Mouse (Mus musculus) hindbrain, embryonic 13.5 days (tissue): ENCODE measurements around the gene Ptprs. TPM values are rescaled to one million over a fixed set of nuclear protein-coding genes. Genes with fewer than 3 reads are reported as not detected.

Experiments used
- ATAC-seq: fragments of 200-750 bp; cut with Nextera tagmentation; 2 replicates; pipeline ENCODE4 v1.8.0; 2017; ENCODE audit warnings: moderate TSS enrichment; ENCODE audit not compliant: low FRiP score
- H3K27ac ChIP-seq: fragments of 300-500 bp; sonication (generic); 2 replicates; pipeline ENCODE4 v1.5.1; 2015; ENCODE audit warnings: inconsistent platforms, mild to moderate bottlenecking, moderate library complexity
- H3K27me3 ChIP-seq: fragments of 300-500 bp; sonication (generic); 2 replicates; pipeline ENCODE4 v1.6.1; 2015; ENCODE audit warnings: mild to moderate bottlenecking, inconsistent platforms
- H3K36me3 ChIP-seq: fragments of 300-500 bp; sonication (generic); 2 replicates; pipeline ENCODE4 v1.6.1; 2015; ENCODE audit warnings: mild to moderate bottlenecking, inconsistent platforms
- H3K4me1 ChIP-seq: fragments of 300-500 bp; sonication (generic); replicated peaks from 2 replicates; pipeline ENCODE4 v1.6.1; 2015; ENCODE audit warnings: inconsistent platforms
- H3K4me2 ChIP-seq: fragments of 300-500 bp; sonication (generic); 2 replicates; pipeline ENCODE4 v1.6.1; 2015; ENCODE audit warnings: inconsistent platforms, mild to moderate bottlenecking, moderate library complexity
- H3K4me3 ChIP-seq: fragments of 300-500 bp; sonication (generic); 2 replicates; pipeline ENCODE4 v1.5.1; 2015; ENCODE audit warnings: mild to moderate bottlenecking, inconsistent platforms
- H3K9ac ChIP-seq: fragments of 300-500 bp; sonication (generic); 2 replicates; pipeline ENCODE4 v1.6.1; 2015; ENCODE audit warnings: mild to moderate bottlenecking, inconsistent platforms
- H3K9me3 ChIP-seq: fragments of 300-500 bp; sonication (generic); 2 replicates; pipeline ENCODE4 v1.6.1; 2016; ENCODE audit warnings: inconsistent platforms
- WGBS: fragments of 180-500 bp; shearing (Covaris S2); methylation state at CpG from one replicate; pipeline ENCODE4 v1.1.7; 2015; 5-methylcytosine and 5-hydroxymethylcytosine counted together
- polyA plus RNA-seq: library from polyadenylated mRNA; unstranded; fragments of >200 nt; fragmentation: Nextera tagmentation; extraction: Ambion mirVana; gene quantifications from 2 replicates; pipeline ENCODE4 v1.2.1, GENCODE M21; 2015

Gene Ptprs
- polyA plus RNA-seq, 1 experiment from 2014 or later, result 273 TPM

DNA sequence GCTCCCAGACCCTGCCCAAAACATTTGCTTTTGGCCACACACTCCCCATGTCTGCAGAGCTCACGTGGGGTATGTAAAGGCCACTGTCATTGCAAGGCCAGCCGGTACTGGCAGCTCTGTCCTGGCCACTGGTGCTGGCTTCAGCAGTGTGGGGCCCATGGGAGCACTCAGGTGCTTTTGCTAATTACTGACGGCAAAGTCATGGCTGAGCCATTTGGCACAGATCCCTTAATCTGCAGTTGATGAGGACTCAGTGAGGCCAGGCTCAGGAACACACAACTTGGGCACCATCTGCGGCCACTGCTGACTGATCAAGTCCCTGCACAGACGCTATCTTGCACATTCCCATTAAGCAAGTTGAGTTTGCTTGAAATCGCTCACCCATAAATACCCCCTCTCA is 91.4 kb downstream of the Ptprs start:
- WGBS, result 54% methylated on average over 6 of the region's 6 CpGs
- Histone ChIP-seq H3K36me3 (peaks cover 94% of the 10 kb centered on the region), H3K4me2 (no peak overlapping the region), H3K9me3 (no peaks in the 10 kb centered on the region), H3K9ac (no peak overlapping the region), H3K27ac (peak overlapping the region; percentile 72), H3K4me3 (no peak overlapping the region), H3K4me1 (peaks cover 43% of the 10 kb centered on the region), H3K27me3 (no peaks in the 10 kb centered on the region)
- 0 out of 2 replicates have a peak, but pooled peaks have one; percentile 12 for ATAC-seq

- Histone ChIP-seq H3K9me3 (no peaks in the 10 kb centered on the region), H3K4me3 (no peak overlapping the region), H3K27ac (no peak overlapping the region), H3K36me3 (peaks cover 94% of the 10 kb centered on the region), H3K4me2 (no peak overlapping the region), H3K9ac (no peak overlapping the region), H3K27me3 (no peaks in the 10 kb centered on the region), H3K4me1 (peaks cover 55% of the 10 kb centered on the region)
- WGBS, result 61% methylated on average over 8 of the region's 8 CpGs
- ATAC-seq, result no peak
Observed at GRCm38 (mm10) chr17:56382997-56383396, 93.3 kb downstream of the Ptprs start.

- H3K4me1 ChIP-seq, result peaks cover 55% of the 10 kb centered on the region
- H3K4me3 ChIP-seq, result no peak overlapping the region
- no peak overlapping the region for H3K4me2 ChIP-seq
- ATAC-seq, result no peak
- no peaks in the 10 kb centered on the region for H3K9me3 ChIP-seq
- H3K9ac ChIP-seq, result no peak overlapping the region
- H3K27me3 ChIP-seq, result no peaks in the 10 kb centered on the region
- peaks cover 94% of the 10 kb centered on the region for H3K36me3 ChIP-seq
- peak overlapping the region; percentile 68; the same call in 1 of the 2 replicates for H3K27ac ChIP-seq
- 75% methylated on average over 5 of the region's 5 CpGs for WGBS
Observed at GRCm38 (mm10) chr17:56381183-56381582, 95.1 kb downstream of the Ptprs start.

GRCm38 (mm10) chr17:56380286-56380685 is 96.0 kb downstream of the Ptprs start:
- 46% methylated on average over 6 of the region's 6 CpGs for WGBS
- Histone ChIP-seq H3K9ac (peak overlapping the region; percentile 29; the same call in 1 of the 2 replicates), H3K4me1 (peaks cover 51% of the 10 kb centered on the region), H3K27ac (peak overlapping the region; percentile 72), H3K4me3 (no peak overlapping the region), H3K9me3 (no peaks in the 10 kb centered on the region), H3K4me2 (no peak overlapping the region), H3K36me3 (peaks cover 94% of the 10 kb centered on the region), H3K27me3 (no peaks in the 10 kb centered on the region)
- ATAC-seq, result peak; percentile 68

GRCm38 (mm10) chr17:56379281-56379834 is 96.9 kb downstream of the Ptprs start:
- Histone ChIP-seq H3K27ac (peak overlapping the region; percentile 72; the same call in 1 of the 2 replicates), H3K36me3 (peaks cover 91% of the 10 kb centered on the region), H3K9me3 (no peaks in the 10 kb centered on the region), H3K9ac (peak overlapping the region; percentile 43), H3K4me1 (peaks cover 50% of the 10 kb centered on the region), H3K27me3 (no peaks in the 10 kb centered on the region), H3K4me3 (no peak overlapping the region), H3K4me2 (no peak overlapping the region)
- 74% methylated on average over 6 of the region's 6 CpGs for WGBS
- ATAC-seq, result no peak

DNA sequence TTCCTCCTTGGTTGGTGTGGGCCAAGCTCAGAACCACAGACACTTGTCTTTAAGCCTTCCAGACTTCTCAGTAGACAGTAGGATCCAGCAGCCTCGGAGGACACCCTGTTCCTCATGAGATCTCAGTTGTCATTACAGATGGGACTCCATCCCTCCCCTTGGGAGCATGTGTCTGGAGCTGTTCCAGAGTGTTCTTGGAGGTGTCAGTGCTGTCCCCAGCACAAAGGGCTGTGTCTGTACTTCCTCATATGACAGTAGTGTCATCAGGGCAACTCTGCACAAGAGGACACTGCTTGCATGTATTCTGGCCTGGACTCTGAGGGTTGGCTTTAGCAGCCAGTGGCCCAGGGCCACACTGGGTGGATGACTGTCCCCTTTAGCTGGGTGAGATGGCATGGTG is 101.4 kb downstream of the Ptprs start:
- peak overlapping the region; percentile 87; the same call in 1 of the 2 replicates for H3K27ac ChIP-seq
- no peaks in the 10 kb centered on the region for H3K9me3 ChIP-seq
- H3K4me2 ChIP-seq, result no peak overlapping the region
- ATAC-seq, result no peak
- peaks cover 63% of the 10 kb centered on the region for H3K4me1 ChIP-seq
- H3K9ac ChIP-seq, result peak overlapping the region; percentile 14; the same call in 1 of the 2 replicates
- no peak overlapping the region for H3K4me3 ChIP-seq
- WGBS, result 95% methylated on average over 1 of the region's 1 CpGs
- peaks cover 94% of the 10 kb centered on the region for H3K36me3 ChIP-seq
- no peaks in the 10 kb centered on the region for H3K27me3 ChIP-seq

DNA sequence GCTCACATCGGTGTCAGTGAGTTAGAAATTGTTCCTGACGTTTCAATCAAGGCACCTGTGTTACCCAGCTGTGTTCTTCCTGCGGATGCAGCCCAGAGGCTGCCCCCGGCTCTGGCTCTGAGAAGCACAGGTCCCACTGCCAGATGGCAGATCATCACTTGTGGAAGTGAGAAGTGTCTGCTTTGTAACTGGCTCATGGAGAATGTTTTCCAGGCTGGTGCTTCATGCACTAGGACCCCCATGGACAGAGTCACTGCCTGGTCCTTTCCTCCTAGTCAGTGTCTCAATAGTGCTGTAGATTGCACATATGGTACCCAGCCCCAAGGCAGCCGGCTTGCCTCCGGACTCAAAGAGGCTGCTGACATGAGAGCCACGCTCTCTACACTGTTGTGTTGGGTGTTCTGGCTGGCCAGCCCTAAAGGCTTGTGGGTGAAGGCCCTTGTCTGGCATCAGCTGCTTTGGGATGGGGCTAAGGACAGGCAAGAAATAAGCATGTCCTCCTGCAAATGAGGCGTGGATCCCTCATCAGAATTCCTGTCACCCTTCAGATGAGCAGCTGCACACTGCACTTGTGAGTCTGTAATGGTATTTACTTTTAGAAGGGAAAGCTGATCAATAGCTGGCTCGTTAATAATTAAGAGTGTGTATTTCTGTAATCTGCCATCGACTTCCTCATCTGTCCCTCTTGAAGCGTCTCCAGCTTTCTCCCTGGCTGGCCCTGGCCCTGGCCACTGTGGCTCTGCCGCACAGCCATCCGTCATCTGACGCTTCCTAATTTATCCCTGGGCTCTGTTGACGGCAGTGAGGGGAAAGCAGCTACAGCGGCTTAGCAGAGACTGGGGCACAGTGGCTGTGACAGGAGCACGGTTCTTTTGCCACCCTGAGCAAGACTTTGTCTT is 102.9 kb downstream of the Ptprs start:
- peaks cover 93% of the 10 kb centered on the region for H3K36me3 ChIP-seq
- ATAC-seq, result peak; percentile 25
- 0 out of 2 replicates have a peak overlapping the region, but pooled peaks have one; percentile 6 for H3K9ac ChIP-seq
- WGBS, result 49% methylated on average over 17 of the region's 17 CpGs
- peaks cover 58% of the 10 kb centered on the region for H3K4me1 ChIP-seq
- peak overlapping the region; percentile 87 for H3K27ac ChIP-seq
- no peak overlapping the region for H3K4me3 ChIP-seq
- H3K27me3 ChIP-seq, result no peaks in the 10 kb centered on the region
- no peak overlapping the region for H3K4me2 ChIP-seq
- H3K9me3 ChIP-seq, result no peaks in the 10 kb centered on the region

DNA sequence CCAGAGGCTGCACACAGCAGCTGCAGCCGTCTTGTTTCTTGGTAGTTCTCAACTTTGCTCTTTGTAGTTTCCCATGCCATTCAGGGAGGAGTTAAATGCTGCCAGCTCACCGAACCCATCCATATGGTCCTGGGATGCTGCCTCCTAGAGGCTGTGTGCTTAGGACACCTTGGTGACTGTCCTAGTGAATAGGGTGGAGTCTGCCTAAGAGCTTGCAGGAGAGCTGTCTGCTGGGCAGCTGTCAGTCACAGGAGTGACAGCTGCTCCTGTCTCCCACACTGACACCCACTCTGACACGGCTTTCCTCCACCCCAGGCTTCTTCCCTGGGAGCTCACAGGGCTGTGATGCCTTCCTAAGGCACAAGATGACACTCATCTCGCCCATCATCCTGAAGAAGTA is 104.2 kb downstream of the Ptprs start:
- Histone ChIP-seq H3K36me3 (peaks cover 93% of the 10 kb centered on the region), H3K9ac (no peak overlapping the region), H3K4me2 (no peak overlapping the region), H3K4me1 (peaks cover 71% of the 10 kb centered on the region), H3K27ac (peak overlapping the region; percentile 87; the same call in 1 of the 2 replicates), H3K27me3 (no peaks in the 10 kb centered on the region), H3K4me3 (no peak overlapping the region), H3K9me3 (no peaks in the 10 kb centered on the region)
- no peak for ATAC-seq
- 74% methylated on average over 4 of the region's 4 CpGs for WGBS

- Histone ChIP-seq H3K4me3 (no peak overlapping the region), H3K27me3 (no peaks in the 10 kb centered on the region), H3K36me3 (peaks cover 86% of the 10 kb centered on the region), H3K9me3 (no peaks in the 10 kb centered on the region), H3K9ac (0 out of 2 replicates have a peak overlapping the region, but pooled peaks have one; percentile 43), H3K4me2 (no peak overlapping the region), H3K27ac (peak overlapping the region; percentile 55), H3K4me1 (peaks cover 81% of the 10 kb centered on the region)
- no peak for ATAC-seq
- WGBS, result 80% methylated on average over 15 of the region's 15 CpGs
Observed at GRCm38 (mm10) chr17:56371029-56371660, 105.1 kb downstream of the Ptprs start.

GRCm38 (mm10) chr17:56370090-56370489 is 106.2 kb downstream of the Ptprs start:
- Histone ChIP-seq H3K9ac (peak overlapping the region; percentile 43; the same call in 1 of the 2 replicates), H3K27me3 (no peaks in the 10 kb centered on the region), H3K4me2 (no peak overlapping the region), H3K4me3 (no peak overlapping the region), H3K4me1 (peaks cover 91% of the 10 kb centered on the region), H3K27ac (no peak overlapping the region), H3K9me3 (no peaks in the 10 kb centered on the region), H3K36me3 (peaks cover 76% of the 10 kb centered on the region)
- WGBS, result 85% methylated on average over 3 of the region's 3 CpGs
- no peak for ATAC-seq

DNA sequence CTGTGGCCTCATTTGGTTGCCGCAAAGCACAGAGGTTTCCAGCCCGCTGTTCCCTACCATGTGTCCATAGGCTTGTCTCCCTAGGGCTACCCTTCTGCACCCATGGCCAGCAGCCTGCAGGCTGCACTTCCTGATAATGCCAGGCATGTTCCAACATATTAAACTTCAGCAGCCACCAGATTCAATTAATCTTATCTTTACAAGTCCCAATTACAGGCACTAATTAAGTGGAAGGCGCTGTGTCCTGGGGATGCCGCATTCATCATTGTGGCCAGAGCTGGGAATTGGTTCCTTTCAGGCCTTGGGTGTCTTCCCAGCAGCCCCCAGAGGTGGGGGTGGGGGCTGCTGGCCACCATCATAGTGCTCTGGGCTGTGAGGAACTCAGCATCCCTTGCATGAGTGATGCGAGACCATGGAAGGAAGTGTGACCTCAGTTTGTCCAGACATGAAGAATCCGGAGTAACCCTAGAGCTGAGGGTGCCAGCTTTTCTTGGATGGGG is 107.9 kb downstream of the Ptprs start:
- peak overlapping the region; percentile 90 for H3K27ac ChIP-seq
- WGBS, result 75% methylated on average over 6 of the region's 6 CpGs
- no peaks in the 10 kb centered on the region for H3K9me3 ChIP-seq
- H3K4me1 ChIP-seq, result peaks cover 80% of the 10 kb centered on the region
- H3K27me3 ChIP-seq, result no peaks in the 10 kb centered on the region
- no peak overlapping the region for H3K4me2 ChIP-seq
- H3K36me3 ChIP-seq, result peaks cover 70% of the 10 kb centered on the region
- H3K4me3 ChIP-seq, result no peak overlapping the region
- ATAC-seq, result no peak
- peak overlapping the region; percentile 15; the same call in 1 of the 2 replicates for H3K9ac ChIP-seq
